Mouse (Mus musculus): ENCODE results near the gene Lmntd2. TPM values are rescaled to one million over a fixed set of nuclear protein-coding genes. Genes with fewer than 3 reads are reported as not detected.

The Lmntd2 gene
- total RNA-seq (2023) = 0.18 TPM in 1 of 2 replicates, not detected in the other

GRCm38 (mm10) chr7:141213605-141214235, at the start of gene Lmntd2:
Gene Lmntd2, minus strand, starts transcription at chr7:141214080.

GRCm38 (mm10) chr7:141228279-141229067, 14.6 kb upstream of the Lmntd2 start, which contains the start of gene Phrf1:
Gene Phrf1, plus strand, starts transcription at chr7:141228784.

GRCm38 (mm10) chr7:141215101-141215879, 1.4 kb upstream of the Lmntd2 start, which contains the start of gene Rassf7:
Gene Rassf7, plus strand, starts transcription at chr7:141215860.

GRCm38 (mm10) chr7:141193948-141194347, 19.9 kb downstream of the Lmntd2 start, which contains the start of the genes Hras and Lrrc56:
Gene Hras, minus strand, starts transcription at chr7:141194005.
Gene Lrrc56, plus strand, starts transcription at chr7:141194157.

GRCm38 (mm10) chr7:141172116-141173006, 41.5 kb downstream of the Lmntd2 start, which contains the start of gene Rnh1:
Gene Rnh1, minus strand, starts transcription at chr7:141172857.

Other genes with a start within 250 kb of the Lmntd2 start
- 416 and 495 TPM in 2 replicates for gene Ifitm1, start 246.9 kb downstream of the Lmntd2 start, total RNA-seq (2023)
- 381 and 488 TPM in 2 replicates for gene Ifitm3, start 203.3 kb downstream of the Lmntd2 start, total RNA-seq (2023)
- gene Ifitm6, start 196.2 kb downstream of the Lmntd2 start, total RNA-seq (2023) = 593 and 1,068 TPM in 2 replicates
- gene Gm17387, start 184.9 kb downstream of the Lmntd2 start, total RNA-seq (2023) = not detected in 2 replicates
- gene B4galnt4, start 153.0 kb downstream of the Lmntd2 start, total RNA-seq (2023) = 0.34 and 0.82 TPM in 2 replicates
- 2.4 and 2.6 TPM in 2 replicates for gene Pkp3, start 135.9 kb downstream of the Lmntd2 start, total RNA-seq (2023)
- 4.4 and 5.0 TPM in 2 replicates for gene Sigirr, start 113.5 kb downstream of the Lmntd2 start, total RNA-seq (2023)
- gene Ano9, start 96.3 kb downstream of the Lmntd2 start, total RNA-seq (2023) = not detected in 2 replicates
- 5.3 and 7.8 TPM in 2 replicates for gene Ptdss2, start 91.7 kb downstream of the Lmntd2 start, total RNA-seq (2023)
- 105 and 134 TPM in 2 replicates for gene Rnh1, start 41.2 kb downstream of the Lmntd2 start, total RNA-seq (2023)
- gene Hras, start 20.1 kb downstream of the Lmntd2 start, total RNA-seq (2023) = 23.9 and 28.1 TPM in 2 replicates
- 4.2 and 4.5 TPM in 2 replicates for gene Lrrc56, start 19.9 kb downstream of the Lmntd2 start, total RNA-seq (2023)
- 2.7 and 5.1 TPM in 2 replicates for gene Rassf7, start 1.8 kb upstream of the Lmntd2 start, total RNA-seq (2023)
- 89.4 and 114 TPM in 2 replicates for gene Phrf1, start 14.7 kb upstream of the Lmntd2 start, total RNA-seq (2023)
- gene Irf7, start 52.4 kb upstream of the Lmntd2 start, total RNA-seq (2023) = 21.6 and 37.9 TPM in 2 replicates
- not detected in 2 replicates for gene Cdhr5, start 62.7 kb upstream of the Lmntd2 start, total RNA-seq (2023)
- not detected in 2 replicates for gene Sct, start 65.1 kb upstream of the Lmntd2 start, total RNA-seq (2023)
- not detected in 2 replicates for gene Drd4, start 77.9 kb upstream of the Lmntd2 start, total RNA-seq (2023)
- gene Deaf1, start 113.6 kb upstream of the Lmntd2 start, total RNA-seq (2023) = 24.8 and 29.7 TPM in 2 replicates
- 7.0 and 7.4 TPM in 2 replicates for gene Tmem80, start 113.7 kb upstream of the Lmntd2 start, total RNA-seq (2023)
- gene Eps8l2, start 124.8 kb upstream of the Lmntd2 start, total RNA-seq (2023) = 0.47 and 0.66 TPM in 2 replicates
- gene Taldo1, start 178.1 kb upstream of the Lmntd2 start, total RNA-seq (2023) = 730 and 774 TPM in 2 replicates
- 15.3 and 17.2 TPM in 2 replicates for gene Gatd1, start 200.1 kb upstream of the Lmntd2 start, total RNA-seq (2023)
- gene Cend1, start 215.4 kb upstream of the Lmntd2 start, total RNA-seq (2023) = not detected in 2 replicates
- gene Slc25a22, start 223.8 kb upstream of the Lmntd2 start, total RNA-seq (2023) = 10.3 and 12.4 TPM in 2 replicates
- gene Pidd1, start 229.9 kb upstream of the Lmntd2 start, total RNA-seq (2023) = 7.9 and 11.7 TPM in 2 replicates
- 574 and 716 TPM in 2 replicates for gene Rplp2, start 233.3 kb upstream of the Lmntd2 start, total RNA-seq (2023)
- gene Pnpla2, start 241.1 kb upstream of the Lmntd2 start, total RNA-seq (2023) = 113 and 121 TPM in 2 replicates
- gene Cracr2b, start 247.0 kb upstream of the Lmntd2 start, total RNA-seq (2023) = 5.1 and 7.2 TPM in 2 replicates

Data from neutrophil, adult 65 days (primary cell).